Mouse (Mus musculus) c-Kit-positive CD71-positive TER-119-negative erythroid progenitor cells, embryonic 14.5 days (primary cell): ENCODE measurements around the gene Pla2g6.

Source experiments
- DNase-seq: peaks from one replicate; pipeline ENCODE4 v3.0.0-alpha.2; 2013; ENCODE audit warnings: low read depth

Pla2g6 gene

GRCm38 (mm10) chr15:79328058-79328938, at the start of gene Pla2g6:
Gene Pla2g6, minus strand, starts transcription at chr15:79328390.
- DNase-seq: peak; percentile 98

GRCm38 (mm10) chr15:79377681-79378080, 49.5 kb upstream of the Pla2g6 start:
- no peak for DNase-seq

DNA sequence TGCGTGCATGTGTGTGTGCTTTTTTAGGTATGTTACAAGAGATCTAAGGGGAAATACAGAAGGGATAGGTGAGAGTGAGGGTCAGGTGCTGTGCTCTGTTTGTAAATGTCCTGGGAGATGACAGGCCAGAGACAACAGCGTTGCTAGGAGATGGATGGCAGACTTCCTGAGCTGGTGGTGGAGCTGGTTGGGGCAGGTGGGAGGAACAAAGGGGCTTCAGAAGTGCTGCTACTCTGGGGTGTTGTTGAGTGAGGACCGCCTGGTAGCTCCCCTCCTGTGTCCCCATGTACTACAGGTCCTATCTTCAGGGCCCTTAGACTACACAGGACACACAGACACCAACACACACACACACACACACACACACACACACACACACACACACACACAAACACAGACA, 46.6 kb upstream of the Pla2g6 start:
- DNase-seq: no peak

- no peak for DNase-seq
These were observed 42.2 kb upstream of the Pla2g6 start for GRCm38 (mm10) chr15:79370281-79370843.

DNA sequence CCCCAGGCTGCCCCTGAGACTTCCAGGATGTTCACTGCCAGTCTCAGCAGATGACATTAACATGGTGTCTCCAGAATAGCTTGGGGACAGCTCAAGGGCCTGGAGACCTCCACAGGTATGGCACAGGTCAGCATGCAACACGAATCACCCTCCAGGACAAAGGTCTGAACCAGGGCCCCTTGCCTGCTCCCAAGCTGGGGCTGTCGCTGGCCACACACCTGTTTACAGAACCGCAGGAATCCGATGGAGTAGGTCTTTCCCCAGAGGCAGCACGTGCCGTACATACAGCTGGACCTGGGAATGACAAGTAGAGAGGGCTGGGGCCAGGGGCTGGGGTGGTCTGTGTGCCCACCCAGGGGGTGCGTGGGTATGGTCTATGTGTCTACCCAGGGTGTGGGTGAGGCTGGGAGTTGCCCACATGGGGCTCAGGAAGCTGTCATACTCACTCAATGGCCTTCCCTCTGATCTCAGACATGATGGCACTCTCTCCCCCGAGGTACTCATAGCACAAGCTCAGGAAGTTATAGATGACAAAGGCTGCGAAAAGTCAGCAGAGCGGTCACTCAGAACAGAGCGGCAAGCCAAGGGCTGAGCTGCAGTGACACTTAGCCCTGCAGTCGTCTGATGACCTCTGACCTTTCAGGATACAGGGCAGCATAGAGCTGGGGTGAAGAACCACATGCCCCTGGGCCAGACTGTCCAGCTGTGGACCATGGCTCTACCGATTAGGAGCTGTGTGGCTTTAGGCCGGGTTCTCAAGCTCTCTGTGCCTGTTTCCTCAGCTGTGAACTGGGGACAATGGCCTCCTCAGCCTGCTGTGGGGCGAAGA, 41.5 kb upstream of the Pla2g6 start:
- DNase-seq: no peak

DNA sequence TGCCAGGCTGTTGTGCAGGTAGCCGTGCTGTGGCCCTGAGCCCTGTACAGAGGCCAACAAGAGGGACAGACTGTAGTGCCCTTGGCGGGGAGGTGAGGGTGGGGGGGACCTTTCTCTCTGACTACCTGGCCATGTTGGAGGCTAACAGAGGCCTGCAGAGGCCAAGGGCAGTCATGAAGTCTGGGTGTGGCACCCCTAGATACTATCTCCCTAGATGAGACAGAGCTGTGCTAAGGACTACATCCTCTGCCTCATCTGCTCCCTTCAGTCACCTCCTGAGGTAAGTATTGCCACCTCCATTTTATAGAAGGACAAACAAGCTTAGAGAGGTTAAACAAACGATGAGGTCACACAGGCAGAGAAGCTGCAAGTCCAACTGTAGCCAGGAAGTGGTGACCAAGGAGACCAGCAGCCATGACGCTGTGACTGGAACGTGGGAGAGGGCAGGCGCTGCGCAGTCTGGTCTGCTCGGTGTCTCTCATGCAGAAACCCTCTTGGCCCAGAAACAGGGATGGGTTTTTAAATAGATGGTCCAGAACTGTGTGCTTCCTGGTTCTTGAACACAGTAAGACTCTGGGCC, 40.8 kb upstream of the Pla2g6 start:
- no peak for DNase-seq

- DNase-seq: no peak
These were observed 40.2 kb upstream of the Pla2g6 start for GRCm38 (mm10) chr15:79368313-79368811.

DNA sequence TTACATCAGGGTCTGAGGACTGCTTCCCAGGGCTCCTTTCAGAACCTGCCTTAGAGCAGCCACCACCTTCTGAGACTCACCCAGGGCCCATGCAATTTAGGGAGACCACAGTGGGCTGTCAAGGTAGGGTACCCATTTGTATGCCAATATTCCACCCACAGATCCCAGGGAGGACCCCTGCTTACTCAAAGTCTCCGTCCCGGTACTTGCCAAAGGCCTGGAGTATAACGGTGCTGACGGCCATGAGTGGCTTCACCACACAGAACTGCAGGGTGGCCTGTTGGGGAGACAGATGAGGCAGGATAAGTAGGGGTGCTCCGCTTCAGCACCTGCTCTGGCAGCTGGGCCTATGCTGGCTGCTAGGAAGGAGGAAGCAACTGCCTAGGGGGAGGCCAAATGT, 38.2 kb upstream of the Pla2g6 start:
- DNase-seq: no peak

GRCm38 (mm10) chr15:79365068-79365467, 36.9 kb upstream of the Pla2g6 start:
- no peak for DNase-seq

GRCm38 (mm10) chr15:79364120-79364519, 35.9 kb upstream of the Pla2g6 start:
- DNase-seq: no peak

GRCm38 (mm10) chr15:79361023-79361422, 32.8 kb upstream of the Pla2g6 start:
- DNase-seq: no peak

DNA sequence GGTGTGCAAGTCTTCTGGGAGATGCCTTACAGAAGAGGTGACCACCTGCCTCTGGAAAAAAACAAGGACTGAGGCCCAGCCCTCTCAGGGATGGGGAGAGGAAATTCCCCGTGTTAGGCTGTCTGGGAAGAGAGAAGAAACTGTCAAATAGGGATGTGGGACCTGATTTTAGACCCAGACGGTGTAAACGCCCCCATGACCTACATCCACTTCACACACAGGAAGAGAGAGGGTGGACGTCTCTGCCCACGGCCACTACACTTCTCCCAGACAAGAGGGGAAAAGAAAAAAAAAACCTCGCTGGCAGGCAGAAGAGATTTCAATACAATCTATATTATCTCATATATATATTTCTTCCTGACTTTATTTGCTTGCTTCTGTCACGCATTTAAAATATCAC, 32.2 kb upstream of the Pla2g6 start:
- no peak for DNase-seq

DNA sequence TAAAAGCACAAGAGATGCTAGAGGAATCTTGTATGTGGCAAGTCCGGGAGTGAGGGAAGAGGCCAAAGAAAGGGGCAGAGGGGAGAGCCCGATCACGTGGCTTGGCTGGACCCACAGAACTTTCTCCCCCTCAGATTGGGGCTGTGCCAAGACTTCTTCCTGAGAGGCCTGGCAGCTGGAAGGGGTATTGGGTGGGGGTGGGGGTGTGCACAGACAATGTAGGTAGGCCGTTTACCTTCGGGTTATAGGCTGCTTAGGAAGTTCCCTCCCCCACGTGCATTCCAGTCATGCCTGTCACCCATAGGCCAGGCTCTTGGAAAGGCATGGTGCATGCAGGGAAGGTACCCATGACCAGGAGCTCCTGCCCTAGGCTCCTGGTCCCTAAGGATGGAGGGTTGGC, 31.8 kb upstream of the Pla2g6 start:
- no peak for DNase-seq

GRCm38 (mm10) chr15:79357974-79358690, 29.9 kb upstream of the Pla2g6 start:
- no peak for DNase-seq

GRCm38 (mm10) chr15:79357036-79357911, 29.1 kb upstream of the Pla2g6 start:
- no peak for DNase-seq

DNA sequence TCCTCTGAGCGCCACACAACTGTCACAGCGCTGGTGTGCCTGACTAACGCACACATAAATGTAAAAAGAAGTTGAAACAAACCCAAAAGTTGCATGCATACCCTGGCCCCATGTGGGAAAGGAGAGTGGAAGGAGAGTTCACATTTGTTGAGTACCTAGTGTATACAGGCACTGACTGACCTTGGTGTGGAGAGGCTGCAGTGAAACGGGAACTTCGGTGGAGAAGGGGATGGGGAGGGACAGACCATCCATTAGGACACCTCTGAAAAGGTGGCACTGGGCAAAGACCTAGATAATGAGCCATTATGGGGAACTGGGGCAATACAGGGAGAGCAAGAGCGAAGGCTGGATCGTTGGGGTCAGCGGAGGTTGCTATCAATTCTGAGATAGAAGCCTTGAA, 28.3 kb upstream of the Pla2g6 start:
- DNase-seq: no peak

DNA sequence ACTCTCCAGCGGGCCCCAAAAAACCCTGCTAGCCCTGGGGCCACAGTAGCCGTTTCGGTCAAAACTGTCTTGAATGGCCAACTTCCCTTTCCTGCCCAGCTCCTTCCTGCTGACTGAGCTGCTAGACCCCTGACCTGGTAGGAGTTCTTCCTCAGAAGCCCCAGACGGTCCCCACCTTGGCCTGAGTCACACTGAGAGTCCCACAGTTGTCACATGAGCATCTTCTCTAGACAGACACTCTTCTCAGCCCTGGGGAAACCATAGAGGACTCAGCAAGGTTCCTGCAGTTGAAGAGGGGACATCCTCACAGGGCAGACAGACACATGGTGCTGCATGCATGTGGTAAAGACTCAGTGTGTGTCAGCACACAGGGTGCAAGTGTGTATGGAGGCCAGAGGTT, 26.4 kb upstream of the Pla2g6 start:
- no peak for DNase-seq

GRCm38 (mm10) chr15:79353690-79354305, 25.6 kb upstream of the Pla2g6 start:
- DNase-seq: no peak

DNA sequence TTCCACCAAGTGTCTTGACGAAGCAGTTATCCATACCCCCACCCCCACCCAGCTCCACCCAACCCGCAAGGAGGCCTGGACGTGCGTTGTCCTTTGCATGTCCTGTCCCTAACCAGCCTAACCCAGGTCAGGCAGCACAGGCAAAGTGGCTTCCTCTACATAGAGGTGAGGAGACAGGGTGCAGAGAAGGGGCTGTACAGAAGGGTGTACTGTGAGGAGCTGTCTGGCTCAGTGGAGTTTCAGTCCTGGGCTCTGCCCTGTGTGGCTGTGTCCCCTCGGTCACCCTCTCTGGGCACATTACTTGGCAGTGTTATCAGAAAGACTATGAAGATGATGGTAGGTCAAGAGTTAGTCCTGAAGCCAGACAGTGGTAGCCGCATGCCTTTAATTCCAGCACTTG, 24.3 kb upstream of the Pla2g6 start:
- no peak for DNase-seq

- no peak for DNase-seq
These were observed 23.2 kb upstream of the Pla2g6 start for GRCm38 (mm10) chr15:79351331-79351767.
